Mouse (Mus musculus): ENCODE results near the gene Bicral. TPM values are rescaled to one million over a fixed set of nuclear protein-coding genes. Genes with fewer than 3 reads are reported as not detected.
A peak's percentile ranks its signal among the peaks of the same experiment; 100 is the strongest.
"Not testable (repeated sequence)": the region's sequence is repeated elsewhere in the genome, so short reads cannot be mapped to it uniquely, and the experiment has no call there.

Bicral gene
- total RNA-seq, 2 experiments from 2014 or later = 36.5 to 36.6 TPM

DNA sequence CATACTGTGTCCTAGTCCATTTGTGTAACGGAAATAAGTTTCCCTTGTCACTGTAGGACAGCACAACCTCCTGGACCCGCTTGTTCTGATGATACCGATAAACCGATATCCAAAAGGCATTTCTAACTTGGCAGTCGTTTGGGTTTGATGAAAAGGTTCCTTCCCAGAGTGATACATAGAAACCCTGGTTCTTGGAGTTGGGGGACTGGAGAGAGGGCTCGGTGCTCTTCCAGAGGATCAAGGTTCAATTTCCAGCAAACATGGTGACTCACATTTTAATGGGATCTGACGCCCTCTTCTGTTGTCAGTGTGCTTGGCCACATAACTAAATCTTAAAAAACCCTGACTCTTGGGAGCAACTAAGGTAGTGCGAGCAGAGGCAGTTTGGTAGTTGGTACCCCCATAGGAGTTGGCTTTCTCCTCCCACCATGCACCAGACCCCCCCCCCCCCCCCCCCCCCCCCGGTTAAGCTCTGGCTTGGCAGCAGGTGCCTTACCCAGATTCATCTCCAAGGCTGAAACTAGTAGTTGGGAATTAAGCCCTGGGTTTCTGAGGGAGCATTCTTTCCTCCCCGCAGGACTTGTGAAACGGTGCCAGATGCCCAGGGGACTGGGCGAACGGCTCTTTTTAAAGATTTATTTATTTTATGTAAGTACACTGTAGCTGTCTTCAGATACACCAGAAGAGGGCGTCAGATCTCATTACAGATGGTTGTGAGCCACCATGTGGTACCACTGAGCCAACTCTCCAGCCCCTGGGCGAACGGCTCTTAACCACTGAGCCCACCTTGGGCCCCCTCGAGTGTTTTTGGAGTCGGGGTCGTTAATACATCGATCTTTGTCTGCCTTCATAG, 84.8 kb downstream of the Bicral start:
- intact Hi-C loops (cut with DNase I) = no loop called here

DNA sequence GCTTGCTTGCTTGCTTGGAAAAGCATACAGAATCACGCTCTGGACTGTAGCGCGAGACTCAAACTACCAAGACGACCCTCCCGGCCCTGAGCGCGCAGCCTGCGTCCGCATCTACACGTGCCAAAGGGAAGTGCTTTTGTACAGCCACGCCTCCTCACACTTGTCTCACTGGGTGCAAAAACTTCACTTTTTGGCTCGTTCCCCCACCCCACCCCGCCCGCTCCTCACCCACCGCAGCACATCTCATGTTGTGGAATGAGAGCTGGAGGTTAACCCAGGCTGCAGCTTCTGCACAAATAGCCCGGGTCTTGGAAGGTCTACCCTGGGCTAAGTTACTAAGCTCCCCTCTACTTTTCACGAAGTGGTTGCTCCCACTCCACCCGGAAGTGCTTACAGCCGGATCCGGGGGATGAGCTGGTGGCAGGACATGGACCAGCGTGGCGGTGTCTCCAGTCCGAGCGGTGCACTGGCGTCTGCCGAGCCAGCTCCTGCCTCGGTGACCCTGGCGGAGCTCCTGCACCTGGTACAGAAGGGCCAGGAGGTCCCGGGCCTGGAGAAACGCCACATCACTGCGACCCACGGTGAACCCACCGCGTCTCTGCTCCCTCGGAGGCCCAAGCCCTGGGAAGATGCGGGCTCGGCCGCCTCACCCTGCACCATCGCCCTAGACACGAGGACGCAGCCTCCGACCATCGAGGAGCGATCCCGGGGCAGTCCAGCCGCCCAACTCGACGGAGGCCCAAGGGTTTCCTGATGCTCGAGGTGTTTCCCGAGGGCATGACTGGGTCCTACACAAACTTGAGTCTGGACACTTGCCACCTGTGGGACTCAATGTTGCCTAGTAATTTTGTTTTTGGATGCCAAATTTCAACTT, 85.6 kb downstream of the Bicral start, which contains the start of gene 2310039H08Rik:
Gene 2310039H08Rik, plus strand, starts transcription at position 232 of the 874 bp plus-strand sequence.
- intact Hi-C loops (cut with DNase I) = no loop called here
- DNase-seq (ENCODE audit: extremely low spot score in 1 of 2, low spot score in 2 of 2) = peak; percentile 77 to 90

More for the DNA sequence above, 84.8 kb downstream of the Bicral start:
- DNase-seq (ENCODE audit: extremely low spot score in 1 of 2, low spot score in 2 of 2) = no peak

DNA sequence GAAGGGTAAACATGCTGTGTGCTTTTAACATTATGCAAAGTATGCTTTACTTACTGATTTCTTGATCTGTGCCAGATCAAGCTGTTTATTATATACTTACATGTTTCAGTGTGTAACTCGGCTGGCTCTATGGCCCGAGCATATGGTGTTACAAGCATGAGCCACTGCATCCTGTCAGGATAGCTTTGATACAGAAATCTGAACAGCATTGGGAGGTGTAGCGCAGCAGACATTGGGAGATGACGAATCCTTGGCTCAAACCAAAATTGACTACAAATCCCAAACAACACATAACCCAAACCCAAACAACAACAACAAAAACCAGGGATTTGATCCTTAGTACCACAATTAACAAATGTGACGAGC, 86.3 kb downstream of the Bicral start:
- intact Hi-C loops (cut with DNase I) = no loop called here
- DNase-seq (ENCODE audit: extremely low spot score in 1 of 2, low spot score in 2 of 2) = no peak

DNA sequence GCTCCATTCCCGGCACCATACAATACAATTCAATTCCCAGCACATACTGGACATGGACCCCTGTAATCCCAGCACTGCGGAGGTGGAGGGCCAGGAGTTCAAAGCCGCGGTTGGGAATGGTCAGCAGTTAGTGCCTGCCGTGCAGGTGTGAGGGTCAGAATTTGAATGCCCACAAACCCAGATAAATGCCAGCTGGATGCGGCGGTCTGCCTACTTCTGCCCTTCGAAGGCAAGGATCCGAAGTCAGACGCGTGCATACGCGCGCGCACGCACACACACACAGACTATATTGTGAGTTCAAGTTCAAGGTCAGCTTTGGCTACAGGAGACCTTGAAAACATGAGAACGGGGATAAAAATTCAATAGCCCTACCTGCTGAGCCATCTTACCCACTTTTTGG, 86.7 kb downstream of the Bicral start:
- DNase-seq (ENCODE audit: extremely low spot score in 1 of 2, low spot score in 2 of 2) = peak in 1 of 2 experiments; percentile 31
- intact Hi-C loops (cut with DNase I) = no loop called here

DNA sequence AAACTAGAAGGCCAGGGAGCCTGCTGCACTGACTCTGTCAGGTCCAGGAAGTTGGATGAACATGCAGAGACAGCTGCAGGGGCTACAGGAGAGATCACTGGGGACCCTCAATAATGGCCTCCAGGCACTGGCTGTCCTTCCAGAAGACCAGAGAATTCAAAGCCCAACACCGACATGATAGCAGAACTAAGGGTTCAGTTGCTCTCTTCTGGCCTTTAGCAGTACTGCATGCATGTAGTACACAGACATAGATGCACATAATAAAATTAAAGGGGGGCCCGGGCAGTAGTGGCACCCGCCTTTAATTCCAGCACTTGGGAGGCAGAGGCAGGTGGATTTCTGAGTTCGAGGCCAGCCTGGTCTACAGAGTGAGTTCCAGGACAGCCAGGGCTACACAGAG, 87.3 kb downstream of the Bicral start:
- intact Hi-C loops (cut with DNase I) = no loop called here

DNA sequence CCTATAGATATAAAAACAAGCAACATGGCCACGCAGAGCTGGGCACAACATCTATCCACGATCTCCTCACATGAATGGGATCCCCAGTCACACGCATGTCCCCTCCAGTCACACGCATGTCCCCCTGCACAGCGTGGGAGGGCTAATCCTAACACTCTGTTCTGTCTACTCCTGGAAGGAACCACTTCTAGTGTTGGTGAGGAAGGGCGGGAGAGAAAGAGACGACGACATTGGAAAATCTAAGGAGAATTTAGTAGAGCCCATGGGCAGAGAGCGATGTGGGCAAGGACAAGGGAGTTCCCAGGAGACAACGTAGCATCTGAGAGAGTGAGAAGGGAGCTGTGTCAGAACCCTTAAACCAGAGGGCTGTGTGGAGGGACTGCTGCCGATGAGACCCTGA, 87.7 kb downstream of the Bicral start:
- no peak for DNase-seq (ENCODE audit: extremely low spot score in 1 of 2, low spot score in 2 of 2)
- intact Hi-C loops (cut with DNase I) = no loop called here

More for the DNA sequence above, 87.3 kb downstream of the Bicral start:
- no peak for DNase-seq (ENCODE audit: extremely low spot score in 1 of 2, low spot score in 2 of 2)

DNA sequence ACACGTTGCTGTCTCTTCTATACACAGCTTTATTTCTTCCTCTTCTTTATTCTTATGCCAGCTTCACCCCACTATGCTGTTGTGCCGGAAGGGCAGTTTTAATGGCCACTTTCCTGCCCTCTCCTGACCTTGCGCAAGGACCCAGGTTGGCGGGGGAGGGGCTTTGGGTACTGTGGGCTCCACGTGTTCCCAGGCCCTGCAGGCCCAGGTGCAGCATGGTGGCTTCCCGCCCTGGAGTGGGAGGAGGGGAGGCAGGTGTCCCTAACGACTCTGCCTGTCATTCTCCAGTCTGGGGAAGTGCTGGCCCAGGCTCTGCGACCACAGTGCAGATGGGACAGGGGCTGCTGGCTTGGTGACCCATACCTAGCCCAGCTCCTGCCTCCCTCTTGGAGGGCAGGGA, 90.4 kb downstream of the Bicral start:
- intact Hi-C loops (cut with DNase I) = no loop called here

DNA sequence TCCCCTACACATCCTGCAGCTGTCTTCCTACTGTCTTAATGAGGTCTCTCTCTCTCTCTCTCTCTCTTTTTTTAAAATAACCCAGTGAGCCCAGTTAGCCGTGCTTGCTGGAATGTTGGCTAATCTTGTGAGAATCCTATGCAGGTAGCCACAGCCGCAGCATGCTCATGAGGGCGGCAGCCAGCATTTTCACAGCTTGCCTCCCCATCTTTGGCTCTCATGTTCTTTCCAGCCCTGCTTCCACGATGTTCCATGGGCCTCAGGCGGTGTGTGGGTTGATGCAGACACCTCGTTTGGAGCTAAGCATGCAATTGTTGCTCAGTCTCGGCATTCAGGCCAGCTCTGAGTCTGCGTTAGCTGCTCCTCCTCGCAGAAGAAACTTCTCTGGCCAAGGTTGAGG, 93.4 kb downstream of the Bicral start:
- intact Hi-C loops (cut with DNase I); DNase-seq (ENCODE audit: extremely low spot score in 1 of 2, low spot score in 2 of 2): not testable (repeated sequence)

More for the DNA sequence above, 90.4 kb downstream of the Bicral start:
- DNase-seq (ENCODE audit: extremely low spot score in 1 of 2, low spot score in 2 of 2) = peak in 1 of 2 experiments; percentile 44

DNA sequence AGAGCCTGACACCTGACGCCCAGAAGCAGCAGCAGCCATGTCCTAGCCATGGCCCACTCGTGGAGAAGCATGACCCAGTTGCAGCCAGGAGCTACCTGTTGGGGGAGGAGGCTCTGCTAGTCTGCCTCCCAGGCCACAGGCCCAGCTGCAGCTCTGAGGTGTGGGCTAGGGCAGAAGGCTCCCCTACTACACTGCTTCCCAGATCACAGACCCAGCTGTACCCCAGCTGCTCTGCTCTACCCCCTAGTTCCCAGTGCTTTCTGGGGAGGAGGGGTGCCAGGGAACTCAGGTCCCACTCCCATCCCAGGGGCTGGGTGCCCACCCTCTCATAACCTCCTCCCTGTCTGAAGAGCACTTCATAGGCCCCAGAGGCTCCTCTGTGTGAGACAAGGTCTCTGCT, 94.7 kb downstream of the Bicral start, which contains the start of gene Ptcra:
Gene Ptcra, minus strand, starts transcription at position 169 of the 400 bp plus-strand sequence.
- DNase-seq (ENCODE audit: extremely low spot score in 1 of 2, low spot score in 2 of 2) = no peak
- intact Hi-C loops (cut with DNase I) = no loop called here

DNA sequence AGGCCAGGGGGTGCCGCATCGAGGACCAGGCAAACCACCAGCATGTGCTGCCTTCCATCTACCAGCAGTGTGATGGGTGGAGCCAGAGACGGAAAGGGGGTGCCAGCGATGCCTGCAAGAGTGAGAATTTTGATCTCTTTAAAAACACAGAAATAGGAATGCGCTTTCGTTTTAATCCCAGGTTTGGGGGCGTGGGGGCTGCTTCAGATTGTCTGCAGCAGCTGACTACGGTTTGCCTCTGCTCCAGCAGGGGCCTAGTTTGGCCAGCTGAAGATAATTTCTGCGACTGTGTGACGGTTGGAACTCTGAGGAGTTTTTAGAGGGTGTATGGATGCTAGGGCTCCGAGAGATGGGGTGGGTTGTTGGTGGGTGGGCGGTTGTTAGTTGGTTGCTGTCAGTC, 99.5 kb downstream of the Bicral start:
- no peak for DNase-seq (ENCODE audit: extremely low spot score in 1 of 2, low spot score in 2 of 2)
- intact Hi-C loops (cut with DNase I) = no loop called here

DNA sequence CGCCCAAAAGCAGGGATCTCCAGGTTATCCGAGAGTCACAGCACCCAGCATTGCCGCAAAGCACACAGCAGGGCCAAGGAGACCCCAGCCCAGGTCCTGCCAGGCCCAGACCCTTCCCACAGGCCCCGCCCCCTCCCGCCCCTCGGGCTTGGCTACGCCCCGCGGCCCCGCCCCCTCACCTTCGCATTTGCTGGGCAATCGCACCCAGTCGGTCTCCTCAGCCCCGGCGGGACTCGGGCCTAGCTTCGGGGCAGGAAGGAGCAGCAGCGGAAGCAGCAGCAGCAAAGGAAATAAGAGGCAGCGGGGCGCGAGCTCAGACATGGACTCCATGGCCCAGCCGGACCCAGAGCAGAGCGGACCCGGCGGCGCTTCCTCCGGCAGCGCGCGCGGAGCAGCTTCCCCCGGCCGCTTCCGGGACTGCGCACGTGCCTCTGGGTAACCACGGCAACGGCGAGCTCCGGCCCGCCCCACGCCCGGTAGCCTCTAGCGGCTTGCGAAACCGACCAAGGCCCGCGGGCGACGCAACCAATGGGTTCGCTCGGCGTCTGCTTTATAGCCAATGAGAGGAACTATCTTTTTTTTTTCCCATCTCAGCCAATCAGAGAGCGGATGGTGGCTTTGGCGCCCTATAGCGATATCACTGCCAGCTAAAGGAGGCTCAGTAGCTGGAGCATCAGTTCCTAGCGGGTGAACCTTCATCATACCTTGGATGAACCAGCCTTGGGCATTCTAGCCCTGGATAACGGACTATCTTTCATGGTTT, 106.3 kb downstream of the Bicral start, which contains the start of gene Cnpy3:
Gene Cnpy3, minus strand, starts transcription at position 421 of the 763 bp plus-strand sequence.
- intact Hi-C loops (cut with DNase I) = no loop called here
- peak; percentile 99 to 100 for DNase-seq (ENCODE audit: extremely low spot score in 1 of 2, low spot score in 2 of 2)

DNA sequence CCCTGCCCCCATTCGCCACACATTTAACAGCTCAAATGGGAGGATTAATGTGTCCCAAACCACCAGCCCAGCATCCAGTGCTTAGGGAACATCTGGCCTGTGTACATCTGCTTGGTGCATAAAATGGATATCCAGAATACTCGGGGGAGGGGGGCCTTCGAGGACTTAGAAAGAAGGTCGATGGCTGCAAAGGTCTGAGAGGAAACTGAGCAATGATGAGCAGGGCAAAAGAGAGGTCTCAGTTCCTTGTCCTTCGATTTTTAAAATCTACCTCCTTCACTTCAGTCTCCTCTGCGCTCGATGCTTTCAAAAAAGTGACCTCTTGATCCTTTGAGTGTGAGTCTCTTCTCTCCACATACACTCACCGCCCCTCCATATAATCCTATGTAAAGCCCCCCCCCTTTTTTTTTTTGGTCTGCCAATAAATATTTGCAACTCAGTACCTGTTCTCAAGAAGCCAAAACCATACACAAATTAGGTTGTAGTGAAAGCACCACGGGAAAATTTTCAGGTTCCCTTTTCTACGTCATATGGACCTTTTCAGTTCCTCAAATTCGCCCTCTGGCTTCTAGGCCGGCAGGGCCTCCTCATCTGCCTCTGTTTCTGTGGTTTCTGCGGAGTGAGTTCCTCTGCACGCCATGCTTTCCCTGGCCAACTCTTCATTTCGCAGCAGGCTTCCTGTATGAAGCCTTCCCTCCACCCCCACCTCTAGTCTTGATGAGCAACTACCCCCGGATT, 107.1 kb downstream of the Bicral start:
- intact Hi-C loops (cut with DNase I) = no loop called here
- DNase-seq (ENCODE audit: extremely low spot score in 1 of 2, low spot score in 2 of 2) = peak in 1 of 2 experiments; percentile 51

DNA sequence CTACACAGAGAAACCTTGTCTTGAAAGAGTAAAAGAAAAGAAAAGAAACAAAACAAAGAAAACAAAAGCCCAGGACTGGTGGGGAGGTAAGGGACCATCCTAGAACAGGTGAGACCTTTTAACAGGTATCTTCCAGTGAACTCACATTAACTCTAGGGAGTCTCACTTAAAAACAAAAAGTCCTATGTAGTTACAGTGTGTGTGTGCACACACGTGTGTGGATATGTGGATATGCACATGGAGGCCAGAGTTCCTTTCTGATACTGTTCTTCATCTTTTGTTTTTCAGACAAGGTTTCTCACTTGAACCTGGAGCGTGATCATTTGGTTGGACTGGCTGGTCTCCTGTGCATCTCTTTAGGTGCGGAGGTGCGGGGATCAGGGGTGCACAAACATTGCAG, 107.7 kb downstream of the Bicral start:
- intact Hi-C loops (cut with DNase I) = no loop called here
- no peak for DNase-seq (ENCODE audit: extremely low spot score in 1 of 2, low spot score in 2 of 2)

DNA sequence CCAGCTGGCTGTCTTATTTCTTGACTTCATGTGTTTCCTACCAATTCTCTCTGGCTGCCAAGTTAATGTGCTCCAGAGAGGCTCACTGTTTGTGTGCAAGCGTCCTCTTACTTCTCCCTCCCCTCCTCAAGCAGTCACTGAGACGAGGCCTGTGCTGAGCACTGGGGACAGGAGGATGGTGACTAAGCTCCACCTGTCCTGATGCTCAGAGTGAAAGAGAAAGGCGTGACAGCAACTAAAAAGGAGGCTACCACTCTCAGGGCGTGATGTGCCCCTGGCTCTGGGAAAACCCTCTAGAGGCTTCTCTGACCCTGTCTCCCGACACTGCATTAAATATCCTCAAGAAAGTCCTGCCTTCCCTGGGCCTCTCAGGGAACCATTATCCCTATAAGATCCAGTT, 109.0 kb downstream of the Bicral start:
- DNase-seq (ENCODE audit: extremely low spot score in 1 of 2, low spot score in 2 of 2) = no peak
- intact Hi-C loops (cut with DNase I) = no loop called here

All from left cerebral cortex, postnatal 10 days (tissue).